Mouse (Mus musculus) adrenal gland (tissue): Measurements from ENCODE around the gene Ddx39b.

Source experiments
- intact Hi-C: fragments of 180-260 bp; cut with DNase I; formaldehyde crosslinking; loops from one replicate; pipeline ENCODE4 v1.15.1; 2025

Gene Ddx39b

DNA sequence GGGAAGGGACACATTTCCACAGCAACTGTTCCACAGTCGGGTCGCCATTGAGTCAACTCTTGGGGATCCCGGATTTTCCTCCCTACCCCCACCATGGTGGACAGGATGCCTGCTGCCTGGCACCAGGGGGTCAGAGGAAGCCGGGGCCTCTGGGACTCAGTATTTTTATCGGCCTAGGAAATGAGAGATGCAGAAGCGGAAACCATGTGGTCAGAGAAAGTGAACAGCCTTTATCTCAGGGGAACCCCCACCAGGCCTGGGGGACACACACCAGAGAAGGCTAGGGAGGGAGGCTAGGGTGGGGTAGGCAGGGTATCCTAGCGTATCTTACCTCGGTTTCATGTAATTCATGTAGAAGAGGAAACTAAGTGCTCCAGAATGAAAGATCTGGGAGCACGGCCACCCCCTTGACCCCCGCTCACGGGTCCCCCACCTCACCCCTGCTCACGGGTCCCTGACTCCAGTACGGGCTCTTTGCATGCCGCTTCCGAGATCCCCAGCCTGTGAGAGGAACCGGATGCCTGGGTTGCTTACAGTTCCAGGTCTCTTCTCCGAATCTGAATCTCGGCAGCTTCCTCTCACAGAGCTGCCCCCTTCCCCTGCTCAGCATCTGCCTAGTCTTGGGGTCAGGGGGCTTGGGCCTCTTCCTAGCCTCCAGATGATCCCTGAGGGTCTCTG lies 22.9 kb upstream of the Ddx39b start:
- intact Hi-C loops: no loop called here

- intact Hi-C loops: no loop called here
Measured at GRCm38 (mm10) chr17:35219601-35220041, 21.9 kb upstream of the Ddx39b start.

DNA sequence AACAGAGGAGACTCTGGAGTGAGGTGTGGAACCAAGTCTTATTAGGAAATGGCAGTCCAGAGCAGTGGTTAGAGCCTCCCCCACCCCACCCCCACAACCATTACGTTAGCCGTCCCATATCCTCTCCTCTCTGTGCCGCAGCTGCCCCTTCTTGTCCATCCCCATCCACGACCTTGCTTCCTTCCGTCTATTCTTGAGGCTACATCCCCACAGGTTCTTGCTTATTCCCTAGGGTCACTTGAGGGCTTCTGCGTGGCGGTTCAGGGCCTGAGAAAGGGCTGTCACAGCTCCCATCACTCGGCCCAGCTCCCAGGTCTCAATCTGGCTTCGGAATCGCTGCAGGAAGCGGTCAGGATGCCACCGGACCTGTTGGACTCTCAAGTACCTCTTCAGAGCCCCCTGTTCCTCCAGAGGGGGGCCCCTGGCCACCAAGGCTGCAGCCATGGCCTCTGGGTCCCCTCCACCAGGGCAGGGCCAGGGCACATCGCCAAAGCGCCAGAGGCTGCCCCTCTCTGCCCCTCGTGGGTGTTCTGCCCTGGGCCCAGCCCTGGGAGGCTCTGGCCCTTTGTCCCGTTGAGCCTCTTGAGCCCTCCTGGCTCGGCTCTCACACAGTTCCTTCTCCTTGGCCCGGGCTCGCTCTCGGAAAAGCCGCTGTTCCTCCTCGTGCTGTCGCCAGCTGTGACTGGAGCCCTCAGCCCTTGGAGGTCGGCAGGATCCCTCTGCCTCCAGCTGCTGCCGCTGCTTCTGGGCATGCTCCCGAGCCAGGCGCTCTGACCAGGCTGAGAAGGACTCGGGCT lies 21.2 kb upstream of the Ddx39b start, which contains the start of gene Gm16181:
Gene Gm16181 (plus strand): TSS at position 679 of the 797 bp plus-strand sequence.
- intact Hi-C loops: no loop called here

DNA sequence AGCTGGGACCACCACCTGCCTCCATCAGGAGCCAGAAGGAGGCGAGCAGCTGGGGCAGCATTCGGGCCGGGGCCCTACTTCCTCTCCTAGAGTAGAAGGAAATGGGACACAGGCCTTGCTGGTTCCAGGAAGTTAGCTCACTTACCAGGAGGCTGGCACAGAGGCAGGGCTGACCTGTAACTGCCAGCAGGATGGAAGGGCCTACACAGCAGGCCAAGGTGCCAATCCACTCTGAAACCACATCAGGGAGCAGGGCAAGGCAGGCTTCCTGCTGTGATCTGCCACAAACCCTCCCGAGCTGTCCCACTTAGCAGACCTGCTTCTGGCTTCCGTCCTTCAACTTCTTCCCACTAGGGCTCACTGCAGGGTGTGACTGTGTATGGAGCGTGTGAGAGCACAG lies 19.2 kb upstream of the Ddx39b start:
- intact Hi-C loops: no loop called here

GRCm38 (mm10) chr17:35224641-35225040 lies 16.9 kb upstream of the Ddx39b start:
- intact Hi-C loops: no loop called here

GRCm38 (mm10) chr17:35225456-35225855 lies 16.1 kb upstream of the Ddx39b start:
- intact Hi-C loops: no loop called here

GRCm38 (mm10) chr17:35226561-35227046 lies 14.9 kb upstream of the Ddx39b start:
- intact Hi-C loops: no loop called here

GRCm38 (mm10) chr17:35231022-35231421 lies 10.5 kb upstream of the Ddx39b start:
- intact Hi-C loops: loop anchor here (5.0 to 10.0 kb wide), 2 partner anchors 34 to 206 kb away; partner anchors contain the start of gene Sapcd1

DNA sequence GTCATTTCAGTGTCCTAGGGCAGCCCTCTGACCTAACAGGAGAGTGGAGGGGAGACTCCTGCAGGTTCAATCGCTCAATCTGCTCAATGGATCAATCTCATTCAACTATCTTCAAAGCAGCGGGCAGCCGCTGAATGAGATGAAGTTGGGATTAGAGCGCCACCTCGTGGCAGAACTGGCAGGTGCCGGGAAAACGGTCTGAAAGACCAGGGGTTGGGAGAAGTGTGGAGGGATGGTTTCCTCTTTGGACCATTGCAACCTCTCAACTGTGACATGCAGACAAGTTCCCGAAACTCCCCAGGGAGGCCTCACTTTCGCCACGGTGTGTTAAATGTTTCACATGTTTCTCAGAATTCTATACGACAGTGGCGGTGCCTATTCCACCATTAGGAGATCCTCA lies 9.5 kb upstream of the Ddx39b start:
- intact Hi-C loops: loop anchor here (1.0 to 10.0 kb wide), 3 partner anchors 35 to 207 kb away; partner anchors contain the start of gene Sapcd1

DNA sequence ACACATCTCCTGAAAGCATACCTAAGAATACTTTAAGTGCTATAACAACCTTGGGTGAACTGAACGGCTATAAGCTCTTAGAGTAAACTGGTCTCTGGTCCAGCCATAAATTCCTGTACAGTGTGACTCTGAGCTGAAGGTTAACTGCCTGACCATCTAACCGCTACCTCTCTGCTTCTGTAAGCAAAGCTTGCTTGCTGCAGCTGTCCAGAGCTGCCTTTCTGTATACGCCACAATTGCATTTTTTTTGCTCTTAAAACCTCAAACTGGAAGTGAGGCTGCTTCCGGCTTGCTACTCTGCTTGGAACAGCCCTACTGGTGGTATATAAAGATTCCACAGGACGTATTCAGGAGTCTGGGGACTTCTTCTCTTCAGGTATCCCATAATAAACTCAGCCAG lies 8.9 kb upstream of the Ddx39b start:
- intact Hi-C loops: loop anchor here (1.0 to 10.0 kb wide), 3 partner anchors 35 to 208 kb away; partner anchors contain the start of gene Sapcd1

- intact Hi-C loops: loop anchor here (5.0 to 10.0 kb wide), 2 partner anchors 36 to 209 kb away; partner anchors contain the start of gene Sapcd1
Measured at GRCm38 (mm10) chr17:35233114-35233980, 8.2 kb upstream of the Ddx39b start, which contains the start of gene Atp6v1g2. TSS of gene Atp6v1g2 (plus strand) at chr17:35233660.

DNA sequence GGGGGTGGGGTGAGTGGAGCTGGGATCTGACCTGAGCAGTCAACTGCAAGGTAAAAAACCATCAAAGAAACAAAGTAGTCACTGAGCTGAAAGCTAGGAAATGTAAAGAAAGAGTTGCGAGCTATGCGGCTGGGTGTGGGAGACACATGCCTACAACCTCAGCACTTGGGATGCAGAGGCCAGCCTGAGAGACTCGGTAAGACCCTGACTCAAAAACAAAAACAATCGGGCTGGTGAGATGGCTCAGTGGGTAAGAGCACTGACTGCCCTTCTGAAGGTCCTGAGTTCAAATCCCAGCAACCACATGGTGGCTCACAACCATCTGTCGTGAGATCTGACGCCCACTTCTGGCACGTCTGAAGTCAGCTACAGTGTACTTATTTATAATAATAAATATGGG lies 7.5 kb upstream of the Ddx39b start:
- intact Hi-C loops: loop anchor here (5.0 to 10.0 kb wide), 2 partner anchors 37 to 209 kb away; partner anchors contain the start of gene Sapcd1

DNA sequence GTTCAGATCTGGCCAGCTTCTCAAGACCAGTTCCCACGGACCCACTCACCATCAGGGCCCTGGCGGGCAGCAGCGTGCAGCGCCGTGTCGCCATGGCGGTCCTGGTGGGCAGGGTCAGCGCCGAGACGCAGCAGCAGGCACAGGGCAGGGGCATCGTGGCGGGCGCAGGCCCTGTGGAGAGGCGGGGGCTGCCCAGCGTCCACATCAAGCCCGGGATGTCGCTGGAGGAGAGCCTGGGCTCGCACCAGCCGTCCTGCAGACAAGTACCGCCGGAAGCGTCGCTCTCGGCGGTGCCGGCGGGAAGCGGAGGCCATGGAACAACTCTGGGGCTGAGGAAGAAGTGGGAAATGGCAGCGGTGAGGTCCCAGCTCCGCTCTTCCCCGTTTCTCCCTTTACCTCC lies 6.6 kb upstream of the Ddx39b start:
- intact Hi-C loops: loop anchor here (5.0 to 10.0 kb wide), 2 partner anchors 38 to 210 kb away; partner anchors contain the start of gene Sapcd1

GRCm38 (mm10) chr17:35235614-35236389 lies 5.7 kb upstream of the Ddx39b start, which contains the start of gene Nfkbil1:
TSS of gene Nfkbil1 (minus strand) at chr17:35235792.
- intact Hi-C loops: loop anchor here (10.0 kb wide), 1 partner anchor 211 kb away; the partner anchor contains the start of gene Sapcd1

GRCm38 (mm10) chr17:35236390-35236746 lies 5.2 kb upstream of the Ddx39b start:
- intact Hi-C loops: loop anchor here (10.0 kb wide), 1 partner anchor 212 kb away; the partner anchor contains the start of gene Sapcd1

DNA sequence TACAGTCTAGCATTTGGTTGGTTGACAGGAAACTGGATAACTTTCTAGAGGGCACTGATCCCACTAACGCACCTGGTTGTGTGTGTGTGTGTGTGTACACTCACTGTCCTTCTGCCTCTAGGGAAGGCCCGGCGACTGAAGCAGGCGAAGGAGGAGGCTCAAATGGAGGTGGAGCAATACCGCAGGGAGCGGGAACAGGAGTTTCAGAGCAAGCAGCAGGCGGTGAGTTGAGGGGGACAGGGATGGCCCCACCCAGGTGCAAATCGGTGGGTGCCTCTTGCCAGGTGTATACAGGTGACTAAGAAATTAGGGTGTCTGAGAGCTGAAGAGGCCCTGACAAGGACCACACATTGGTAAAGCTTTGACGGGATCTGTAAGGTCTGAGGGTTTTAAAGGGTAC lies 4.5 kb upstream of the Ddx39b start:
- intact Hi-C loops: loop anchor here (10.0 kb wide), 1 partner anchor 212 kb away; the partner anchor contains the start of gene Sapcd1

GRCm38 (mm10) chr17:35237504-35237903 lies 4.0 kb upstream of the Ddx39b start:
- intact Hi-C loops: loop anchor here (10.0 kb wide), 1 partner anchor 213 kb away; the partner anchor contains the start of gene Sapcd1

GRCm38 (mm10) chr17:35239700-35240099 lies 1.8 kb upstream of the Ddx39b start:
- intact Hi-C loops: loop anchor here (10.0 kb wide), 1 partner anchor 215 kb away; the partner anchor contains the start of gene Sapcd1
